Mouse (Mus musculus) liver, embryonic 16.5 days (tissue): ENCODE data around the gene Scaper. TPM values are rescaled to one million over a fixed set of nuclear protein-coding genes. Genes with fewer than 3 reads are reported as not detected.

Experiments
- ATAC-seq: fragments of 200-750 bp; cut with Nextera tagmentation; 2 replicates; pipeline ENCODE4 v1.8.0; 2017; ENCODE audit warnings: low read depth, mild to moderate bottlenecking, moderate number of reproducible peaks, moderate library complexity
- H3K27ac ChIP-seq: fragments of 300-500 bp; sonication (generic); 2 replicates; pipeline ENCODE4 v1.5.1; 2014; ENCODE audit warnings: mild to moderate bottlenecking, low read length
- H3K27me3 ChIP-seq: fragments of 300-500 bp; sonication (generic); 2 replicates; pipeline ENCODE4 v1.6.1; 2014; ENCODE audit warnings: low read depth, low read length, mixed read lengths; ENCODE audit not compliant: control insufficient read depth, insufficient read depth
- H3K36me3 ChIP-seq: fragments of 300-500 bp; sonication (generic); 2 replicates; pipeline ENCODE4 v1.6.1; 2014; ENCODE audit warnings: mild to moderate bottlenecking; ENCODE audit not compliant: control insufficient read depth, insufficient read depth
- H3K4me1 ChIP-seq: fragments of 300-500 bp; sonication (generic); 2 replicates; pipeline ENCODE4 v1.6.1; 2014; ENCODE audit warnings: low read depth, low read length, mixed read lengths; ENCODE audit not compliant: control insufficient read depth
- H3K4me2 ChIP-seq: fragments of 300-500 bp; sonication (generic); 2 replicates; pipeline ENCODE4 v1.6.1; 2014; ENCODE audit warnings: low read depth, low read length, mixed read lengths
- H3K4me3 ChIP-seq: fragments of 300-500 bp; sonication (generic); 2 replicates; pipeline ENCODE4 v1.5.1; 2014; ENCODE audit warnings: low read depth, mild to moderate bottlenecking, low read length
- H3K9ac ChIP-seq: fragments of 300-500 bp; sonication (generic); 2 replicates; pipeline ENCODE4 v1.6.1; 2014; ENCODE audit warnings: low read depth, low read length
- H3K9me3 ChIP-seq: fragments of 300-500 bp; sonication (generic); replicated peaks from 2 replicates; pipeline ENCODE4 v1.6.1; 2016; ENCODE audit warnings: low read length; ENCODE audit not compliant: control insufficient read depth
- WGBS: fragments of 180-500 bp; shearing (Covaris S2); extraction: QIAGEN DNeasy Blood & Tissue Kit; methylation state at CpG from one replicate; pipeline ENCODE4 v1.1.7; 2014; ENCODE audit not compliant: insufficient replicate concordance; 5-methylcytosine and 5-hydroxymethylcytosine counted together
- polyA plus RNA-seq: library from polyadenylated mRNA; unstranded; fragments of >200 nt; fragmentation: Nextera tagmentation; extraction: Ambion mirVana; gene quantifications from 2 replicates; pipeline ENCODE4 v1.2.1, GENCODE M21; 2015

Scaper gene
- 1.6 and 1.8 TPM in 2 replicates for polyA plus RNA-seq

GRCm38 (mm10) chr9:55937664-55938617, at the start of gene Scaper:
Scaper (minus strand) TSS chr9:55938119.
- peak; percentile 98 for ATAC-seq
- Histone ChIP-seq H3K4me2 (peak within 1 kb of the TSS; percentile 95), H3K27me3 (no peaks in the 10 kb centered on the region), H3K36me3 (no peaks in the 10 kb centered on the region), H3K9me3 (no peaks in the 10 kb centered on the region), H3K4me1 (peaks cover 5% of the 10 kb centered on the region), H3K27ac (peak within 1 kb of the TSS; percentile 62), H3K9ac (peak within 1 kb of the TSS; percentile 85), H3K4me3 (peak within 1 kb of the TSS; percentile 80)
- WGBS, result under 1% methylated on average over 48 of the region's 60 CpGs

- ATAC-seq, result no peak
- H3K4me1 ChIP-seq, result no peaks in the 10 kb centered on the region
- no peak overlapping the region for H3K4me2 ChIP-seq
- no peaks in the 10 kb centered on the region for H3K36me3 ChIP-seq
- H3K9ac ChIP-seq, result no peak overlapping the region
- H3K9me3 ChIP-seq, result no peaks in the 10 kb centered on the region
- H3K27ac ChIP-seq, result no peak overlapping the region
- 10% methylated on average over 1 of the region's 1 CpGs for WGBS
- no peaks in the 10 kb centered on the region for H3K27me3 ChIP-seq
- no peak overlapping the region for H3K4me3 ChIP-seq
These were observed 8.9 kb upstream of the Scaper start for GRCm38 (mm10) chr9:55946819-55947218.

GRCm38 (mm10) chr9:55941356-55941755, 3.4 kb upstream of the Scaper start:
- H3K36me3 ChIP-seq, result no peaks in the 10 kb centered on the region
- no peak overlapping the region for H3K4me2 ChIP-seq
- no peaks in the 10 kb centered on the region for H3K9me3 ChIP-seq
- H3K4me3 ChIP-seq, result no peak overlapping the region
- no peak overlapping the region for H3K27ac ChIP-seq
- peaks cover 5% of the 10 kb centered on the region for H3K4me1 ChIP-seq
- H3K27me3 ChIP-seq, result no peaks in the 10 kb centered on the region
- no peak overlapping the region for H3K9ac ChIP-seq
- no peak for ATAC-seq

GRCm38 (mm10) chr9:55938618-55938985, 683 bp upstream of the Scaper start:
- peak overlapping the region; percentile 57; the same call in 1 of the 2 replicates for H3K27ac ChIP-seq

GRCm38 (mm10) chr9:55937224-55937663, 675 bp downstream of the Scaper start:
- H3K27ac ChIP-seq, result no peak overlapping the region
- H3K9me3 ChIP-seq, result no peaks in the 10 kb centered on the region
- peaks cover 5% of the 10 kb centered on the region for H3K4me1 ChIP-seq
- 48% methylated on average over 5 of the region's 5 CpGs for WGBS
- peak overlapping the region; percentile 85; the same call in 1 of the 2 replicates for H3K9ac ChIP-seq
- H3K27me3 ChIP-seq, result no peaks in the 10 kb centered on the region
- ATAC-seq, result no peak
- peak overlapping the region; percentile 95 for H3K4me2 ChIP-seq
- peak overlapping the region; percentile 80 for H3K4me3 ChIP-seq
- H3K36me3 ChIP-seq, result no peaks in the 10 kb centered on the region

More at GRCm38 (mm10) chr9:55938618-55938985, 683 bp upstream of the Scaper start:
- no peaks in the 10 kb centered on the region for H3K9me3 ChIP-seq
- ATAC-seq, result no peak
- H3K4me2 ChIP-seq, result peak overlapping the region; percentile 95
- H3K27me3 ChIP-seq, result no peaks in the 10 kb centered on the region
- 33% methylated on average over 6 of the region's 6 CpGs for WGBS
- H3K4me1 ChIP-seq, result peaks cover 5% of the 10 kb centered on the region
- peak overlapping the region; percentile 72 for H3K9ac ChIP-seq
- H3K4me3 ChIP-seq, result peak overlapping the region; percentile 80
- no peaks in the 10 kb centered on the region for H3K36me3 ChIP-seq

GRCm38 (mm10) chr9:55932482-55932881, 5.4 kb downstream of the Scaper start:
- Histone ChIP-seq H3K9me3 (no peaks in the 10 kb centered on the region), H3K4me1 (no peaks in the 10 kb centered on the region), H3K27ac (no peak overlapping the region), H3K9ac (no peak overlapping the region), H3K36me3 (no peaks in the 10 kb centered on the region), H3K27me3 (no peaks in the 10 kb centered on the region), H3K4me3 (no peak overlapping the region), H3K4me2 (no peak overlapping the region)
- no peak for ATAC-seq
- 59% methylated on average over 1 of the region's 1 CpGs for WGBS

GRCm38 (mm10) chr9:55918579-55918978, 19.3 kb downstream of the Scaper start:
- Histone ChIP-seq H3K27ac (no peak overlapping the region), H3K27me3 (no peaks in the 10 kb centered on the region), H3K9ac (no peak overlapping the region), H3K4me2 (no peak overlapping the region), H3K9me3 (no peaks in the 10 kb centered on the region), H3K4me1 (no peaks in the 10 kb centered on the region), H3K36me3 (no peaks in the 10 kb centered on the region), H3K4me3 (no peak overlapping the region)
- ATAC-seq, result no peak
- WGBS, result 63% methylated on average over 3 of the region's 3 CpGs

GRCm38 (mm10) chr9:55916751-55917150, 21.2 kb downstream of the Scaper start:
- H3K27ac ChIP-seq, result no peak overlapping the region
- no peak overlapping the region for H3K4me3 ChIP-seq
- H3K9me3 ChIP-seq, result no peaks in the 10 kb centered on the region
- no peak overlapping the region for H3K4me2 ChIP-seq
- H3K27me3 ChIP-seq, result no peaks in the 10 kb centered on the region
- no peak for ATAC-seq
- H3K4me1 ChIP-seq, result no peaks in the 10 kb centered on the region
- no peak overlapping the region for H3K9ac ChIP-seq
- no peaks in the 10 kb centered on the region for H3K36me3 ChIP-seq

- H3K4me3 ChIP-seq, result no peak overlapping the region
- no peak overlapping the region for H3K9ac ChIP-seq
- ATAC-seq, result no peak
- no peak overlapping the region for H3K4me2 ChIP-seq
- H3K36me3 ChIP-seq, result no peaks in the 10 kb centered on the region
- no peaks in the 10 kb centered on the region for H3K9me3 ChIP-seq
- no peaks in the 10 kb centered on the region for H3K27me3 ChIP-seq
- H3K27ac ChIP-seq, result no peak overlapping the region
- WGBS, result 78% methylated on average over 2 of the region's 2 CpGs
- no peaks in the 10 kb centered on the region for H3K4me1 ChIP-seq
These were observed 26.4 kb downstream of the Scaper start for GRCm38 (mm10) chr9:55911481-55911880.
